Mouse (Mus musculus) ES-Bruce4 (cell line): ENCODE results near the gene Olfr205.

ENCODE experiments used
- CTCF ChIP-seq: IDR thresholded peaks from one replicate; pipeline ENCODE4 v1.8.1; 2011; ENCODE audit warnings: low read depth, low read length
- EP300 ChIP-seq: IDR thresholded peaks from 2 replicates; pipeline ENCODE4 v1.6.1; 2011; ENCODE audit warnings: low read depth, low read length; ENCODE audit not compliant: insufficient read depth

GRCm38 (mm10) chr16:59298581-59298980 lies 32.4 kb downstream of the Olfr205 start, which contains the start of gene Olfr203:
- no peak for TF ChIP-seq CTCF
- no peak for TF ChIP-seq EP300
